Mouse (Mus musculus): ENCODE measurements around the gene Slc39a3. TPM values are rescaled to one million over a fixed set of nuclear protein-coding genes. Genes with fewer than 3 reads are reported as not detected.
"Not testable (repeated sequence)": the region's sequence is repeated elsewhere in the genome, so short reads cannot be mapped to it uniquely, and the experiment has no call there.

The Slc39a3 gene
- 1 to 10 TPM; 3.3 to 4.7 TPM for polyA plus RNA-seq (2017; shearing (Covaris generic))

GRCm38 (mm10) chr10:81036988-81037580 is at the start of gene Slc39a3:
TSS of gene Slc39a3 (minus strand) at chr10:81037426.
- ATAC-seq = peak; percentile 100

GRCm38 (mm10) chr10:81087021-81087420 is 49.8 kb upstream of the Slc39a3 start:
- no peak for ATAC-seq

GRCm38 (mm10) chr10:81082168-81082960 is 45.1 kb upstream of the Slc39a3 start:
- ATAC-seq = peak; percentile 63

DNA sequence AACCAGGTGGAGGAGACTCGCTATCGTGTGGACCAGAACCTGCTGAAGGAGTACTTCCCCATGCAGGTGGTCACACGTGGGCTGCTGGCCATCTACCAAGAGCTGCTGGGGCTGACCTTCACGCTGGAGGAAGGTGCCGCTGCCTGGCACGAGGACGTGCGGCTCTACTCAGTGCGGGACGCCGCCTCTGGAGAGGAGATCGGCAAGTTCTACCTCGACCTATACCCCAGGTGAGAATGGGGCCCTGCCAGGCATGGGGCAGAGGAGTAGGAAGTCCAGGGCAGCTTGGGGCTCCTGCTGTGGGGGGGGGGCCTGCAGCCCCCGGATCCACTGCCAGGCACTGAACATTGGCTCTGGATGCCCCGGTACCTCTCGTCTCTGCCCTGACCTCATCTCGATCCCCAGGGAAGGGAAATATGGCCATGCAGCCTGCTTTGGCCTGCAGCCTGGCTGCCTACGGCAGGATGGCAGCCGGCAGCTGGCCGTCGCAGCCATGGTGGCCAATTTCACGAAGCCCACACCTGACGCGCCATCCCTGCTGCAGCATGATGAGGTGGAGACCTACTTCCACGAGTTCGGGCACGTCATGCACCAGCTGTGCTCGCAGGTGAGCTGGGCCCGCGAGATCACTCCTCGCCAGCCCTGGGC is 42.9 kb upstream of the Slc39a3 start:
- ATAC-seq = no peak

DNA sequence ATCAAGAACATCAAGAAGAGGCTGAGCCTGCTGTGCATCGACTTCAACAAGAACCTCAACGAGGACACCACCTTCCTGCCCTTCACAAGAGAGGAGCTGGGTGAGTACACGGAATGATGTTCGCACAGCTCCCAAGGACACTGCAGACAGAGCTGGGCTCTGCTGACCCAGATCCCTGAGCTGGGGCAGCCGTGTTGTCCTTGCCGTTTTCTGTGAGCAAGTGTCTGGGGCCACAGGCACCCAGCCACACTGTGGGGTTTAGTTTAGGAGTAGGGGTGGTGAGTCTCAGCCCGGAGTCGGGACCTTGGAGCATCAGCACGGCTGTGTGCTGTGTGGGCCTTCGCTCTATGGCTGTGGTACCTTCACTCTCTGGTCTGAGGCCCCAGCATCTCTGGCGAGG is 40.7 kb upstream of the Slc39a3 start:
- no peak for ATAC-seq

- no peak for ATAC-seq
Observed at GRCm38 (mm10) chr10:81076356-81076755, 39.1 kb upstream of the Slc39a3 start.

- ATAC-seq = no peak
Observed at GRCm38 (mm10) chr10:81075734-81076133, 38.5 kb upstream of the Slc39a3 start.

GRCm38 (mm10) chr10:81073464-81073863 is 36.2 kb upstream of the Slc39a3 start:
- no peak for ATAC-seq

GRCm38 (mm10) chr10:81072290-81072689 is 35.1 kb upstream of the Slc39a3 start:
- ATAC-seq = no peak

- ATAC-seq = peak; percentile 99
Observed at GRCm38 (mm10) chr10:81069836-81070235, 32.6 kb upstream of the Slc39a3 start, which contains the start of gene Thop1. TSS of gene Thop1 (plus strand) at chr10:81070035.

- no peak for ATAC-seq
Observed at GRCm38 (mm10) chr10:81068706-81069105, 31.5 kb upstream of the Slc39a3 start.

DNA sequence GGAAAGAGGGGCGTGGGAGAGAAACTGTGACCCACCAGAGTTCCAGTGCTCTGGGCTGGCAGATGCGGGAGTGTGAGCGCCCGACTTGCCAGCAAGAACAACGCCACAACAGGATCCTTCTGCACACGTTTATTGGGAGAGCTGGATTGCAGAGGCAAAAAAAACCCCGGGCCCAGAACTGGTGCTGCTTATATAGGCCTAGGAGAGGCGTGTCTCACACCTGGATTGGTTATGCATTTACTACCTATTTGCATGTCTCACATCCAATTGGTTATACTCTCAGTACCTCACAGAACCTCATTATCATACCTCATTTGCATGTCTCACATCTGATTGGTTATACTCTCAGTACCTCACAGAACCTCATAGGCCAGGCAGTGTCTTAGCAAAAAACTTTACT is 27.3 kb upstream of the Slc39a3 start:
- not testable (repeated sequence) for ATAC-seq

DNA sequence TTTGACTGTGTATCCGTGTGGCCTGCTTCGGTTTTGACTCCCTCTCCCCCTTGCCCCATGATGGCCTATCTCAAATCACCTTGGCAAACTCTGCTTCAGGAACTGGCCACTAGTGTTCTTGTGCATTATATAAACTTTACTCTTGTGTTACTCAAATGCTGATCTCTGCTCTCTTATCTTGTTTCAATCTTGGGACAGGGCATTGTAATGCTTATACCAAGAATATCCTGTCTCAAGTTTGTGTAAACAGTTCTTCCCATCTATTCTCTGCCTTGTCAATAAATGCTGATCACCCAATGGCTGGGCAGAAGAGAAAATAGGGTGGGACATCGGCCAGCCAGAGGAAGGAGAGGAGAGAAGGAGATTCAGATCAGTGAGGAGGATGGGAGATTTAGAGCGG is 25.5 kb upstream of the Slc39a3 start:
- ATAC-seq = no peak

GRCm38 (mm10) chr10:81059603-81060543 is 22.6 kb upstream of the Slc39a3 start, which contains the start of gene Sgta:
TSS of gene Sgta (minus strand) at chr10:81060181.
- peak; percentile 95 for ATAC-seq

- ATAC-seq = no peak
Observed at GRCm38 (mm10) chr10:81058896-81059295, 21.7 kb upstream of the Slc39a3 start.

- no peak for ATAC-seq
Observed at GRCm38 (mm10) chr10:81057406-81058130, 20.3 kb upstream of the Slc39a3 start.

GRCm38 (mm10) chr10:81055802-81056340 is 18.6 kb upstream of the Slc39a3 start:
- not testable (repeated sequence) for ATAC-seq

DNA sequence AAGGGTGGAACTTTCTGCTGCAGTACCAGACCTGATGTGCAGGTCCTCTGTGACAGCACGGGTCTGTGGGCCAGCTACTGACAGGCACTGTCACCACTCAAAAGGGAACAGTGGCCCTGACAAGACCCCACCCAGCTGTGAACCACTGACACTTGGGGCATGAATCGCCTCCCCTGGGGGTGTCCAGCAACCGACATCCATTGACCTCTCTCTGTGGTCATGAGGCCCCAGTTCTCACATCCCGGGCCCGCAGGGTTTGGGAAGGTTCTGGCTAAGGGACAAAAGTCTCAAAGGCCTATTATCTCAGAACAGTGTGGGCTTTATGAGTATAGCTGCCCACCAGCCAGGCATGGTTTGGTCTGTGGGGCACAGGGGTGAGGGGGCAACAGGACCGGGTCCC is 17.9 kb upstream of the Slc39a3 start:
- ATAC-seq = no peak

- ATAC-seq = no peak
Observed at GRCm38 (mm10) chr10:81052577-81052976, 15.4 kb upstream of the Slc39a3 start.

DNA sequence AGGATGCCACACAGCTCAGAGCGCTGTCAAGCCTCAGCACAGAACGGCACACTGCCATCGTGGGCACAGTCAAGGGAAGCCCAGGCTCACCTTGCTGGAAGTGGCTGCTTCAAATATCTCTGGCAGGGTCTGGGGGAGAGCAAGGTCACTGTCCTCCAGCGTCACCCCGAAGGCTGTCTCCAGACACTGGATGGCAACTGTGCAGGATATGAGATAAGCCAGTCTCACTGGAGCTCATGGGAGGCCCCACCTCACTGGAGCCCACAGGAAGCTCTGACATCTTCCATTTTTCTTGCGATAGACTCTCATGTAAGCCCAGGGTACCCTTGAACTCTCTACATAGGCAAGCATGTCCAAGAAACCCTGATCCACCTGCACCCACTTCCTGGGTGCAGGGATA is 13.9 kb upstream of the Slc39a3 start:
- ATAC-seq = no peak

DNA sequence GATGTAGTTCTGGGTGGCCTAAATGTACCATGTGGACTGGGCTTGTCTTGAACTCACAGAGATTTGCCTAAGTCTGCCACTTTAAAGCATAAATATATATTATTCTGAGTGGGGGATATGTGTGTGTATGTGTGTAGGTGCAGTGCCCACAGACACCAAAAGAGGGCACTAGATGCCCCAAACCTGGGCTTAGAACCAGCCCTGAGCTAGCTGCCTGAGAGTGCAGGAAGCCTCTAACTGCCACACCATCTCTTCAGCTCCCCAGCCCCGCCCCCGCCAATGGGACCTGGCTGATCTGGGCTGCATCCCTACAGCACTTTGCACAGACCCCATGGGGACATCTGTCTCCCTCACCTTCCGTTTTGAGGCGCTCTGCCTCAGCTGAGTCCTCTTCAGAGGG is 13.4 kb upstream of the Slc39a3 start:
- ATAC-seq = no peak

Data from CD4-positive, CD25-positive, alpha-beta regulatory T cell, adult 4 months (primary cell).